Mouse (Mus musculus) ovary, adult 2 months (tissue): Measurements from ENCODE around the gene Gm49510. TPM values are rescaled to one million over a fixed set of nuclear protein-coding genes. Genes with fewer than 3 reads are reported as not detected.

Experiments used
- polyA plus RNA-seq: library from polyadenylated mRNA; depleted of rRNA; stranded (reverse); fragments of >200 nt; gene quantifications from 2 replicates; pipeline ENCODE4 v1.2.3, GENCODE M21; 2012; rRNA removed

The Gm49510 gene
- polyA plus RNA-seq, result 0.07 and 0.26 TPM in 2 replicates

GRCm38 (mm10) chr15:78899409-78899739, at the start of gene Gm49510:
Gm49510 (plus strand) TSS chr15:78899667.

DNA sequence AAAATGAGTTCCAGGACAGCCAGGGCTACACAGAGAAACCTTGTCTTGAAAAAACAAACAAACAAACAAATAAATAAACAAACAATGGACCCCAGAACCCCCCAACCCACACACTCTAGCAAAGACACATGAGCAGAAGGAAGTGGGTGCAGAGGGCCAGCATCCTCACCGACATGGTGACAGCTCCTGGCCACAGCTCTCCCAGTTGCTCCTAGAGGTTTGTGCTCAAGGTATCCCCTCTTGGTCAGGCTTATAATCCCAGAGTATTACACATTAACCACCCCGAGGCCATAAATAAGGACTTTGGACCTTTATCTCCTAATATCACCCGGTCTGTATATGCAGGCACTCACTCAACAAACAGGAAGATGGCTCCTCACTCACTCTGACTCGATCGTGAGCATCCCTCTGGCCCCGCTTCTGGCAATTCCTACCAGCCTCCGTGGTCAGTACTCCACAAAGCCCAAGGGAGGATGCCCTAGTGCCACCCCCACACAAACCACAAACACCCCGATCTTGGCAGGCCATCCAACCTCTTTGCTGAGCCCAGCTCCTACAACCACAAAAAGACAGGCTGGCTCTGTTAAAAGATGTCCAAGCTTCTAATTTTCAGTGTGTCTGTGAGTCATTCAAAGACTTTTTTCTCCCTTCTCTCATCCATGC, 44.0 kb upstream of the Gm49510 start, which contains the start of gene Lgals2:
Gene Lgals2, minus strand, starts transcription at position 227 of the 663 bp plus-strand sequence.

GRCm38 (mm10) chr15:78876991-78877809, 22.3 kb upstream of the Gm49510 start, which contains the start of gene Gga1:
Gga1 (plus strand) TSS chr15:78877190.

GRCm38 (mm10) chr15:78899740-78900584, 495 bp downstream of the Gm49510 start, which contains the start of gene Sh3bp1:
Sh3bp1 (plus strand) TSS chr15:78899768.

GRCm38 (mm10) chr15:78913632-78914090, 14.2 kb downstream of the Gm49510 start, which contains the start of gene Pdxp:
Pdxp (plus strand) TSS chr15:78913919.

GRCm38 (mm10) chr15:78926021-78926919, 26.8 kb downstream of the Gm49510 start, which contains the start of gene Lgals1:
Lgals1 (plus strand) TSS chr15:78926725.

GRCm38 (mm10) chr15:78934784-78935320, 35.4 kb downstream of the Gm49510 start, which contains the start of gene Nol12:
Nol12 (plus strand) TSS chr15:78934933.

GRCm38 (mm10) chr15:78947657-78948056, 48.2 kb downstream of the Gm49510 start, which contains the start of gene Triobp:
Triobp (plus strand) TSS chr15:78947724.

Other genes starting within 250 kb of the Gm49510 start
- 0.58 and 0.59 TPM in 2 replicates for gene Elfn2, start 180.9 kb upstream of the Gm49510 start, polyA plus RNA-seq
- gene Mfng, start 126.2 kb upstream of the Gm49510 start, polyA plus RNA-seq, result 27.2 and 31.3 TPM in 2 replicates
- gene Card10, start 96.6 kb upstream of the Gm49510 start, polyA plus RNA-seq, result 36.1 and 41.4 TPM in 2 replicates
- 87.7 and 89.8 TPM in 2 replicates for gene Cdc42ep1, start 57.0 kb upstream of the Gm49510 start, polyA plus RNA-seq
- 8.4 and 10.5 TPM in 2 replicates for gene Lgals2, start 44.1 kb upstream of the Gm49510 start, polyA plus RNA-seq
- 103 and 120 TPM in 2 replicates for gene Gga1, start 22.5 kb upstream of the Gm49510 start, polyA plus RNA-seq
- gene Sh3bp1, start 101 bp downstream of the Gm49510 start, polyA plus RNA-seq, result 93.4 and 135 TPM in 2 replicates
- gene Pdxp, start 14.3 kb downstream of the Gm49510 start, polyA plus RNA-seq, result 22.4 and 31.3 TPM in 2 replicates
- 549 and 769 TPM in 2 replicates for gene Lgals1, start 27.1 kb downstream of the Gm49510 start, polyA plus RNA-seq
- 27.1 and 31.5 TPM in 2 replicates for gene Nol12, start 35.3 kb downstream of the Gm49510 start, polyA plus RNA-seq
- 107 and 117 TPM in 2 replicates for gene Triobp, start 48.1 kb downstream of the Gm49510 start, polyA plus RNA-seq
- gene H1f0, start 128.8 kb downstream of the Gm49510 start, polyA plus RNA-seq, result 134 and 223 TPM in 2 replicates
- gene Galr3, start 142.2 kb downstream of the Gm49510 start, polyA plus RNA-seq, result 2.7 and 3.4 TPM in 2 replicates
- gene Ankrd54, start 163.2 kb downstream of the Gm49510 start, polyA plus RNA-seq, result 95.6 and 99.9 TPM in 2 replicates
- 207 and 263 TPM in 2 replicates for gene Eif3l, start 175.5 kb downstream of the Gm49510 start, polyA plus RNA-seq
- 46.7 and 50.8 TPM in 2 replicates for gene Micall1, start 209.2 kb downstream of the Gm49510 start, polyA plus RNA-seq
- gene Polr2f, start 241.3 kb downstream of the Gm49510 start, polyA plus RNA-seq, result 46.6 and 52.7 TPM in 2 replicates
- 14.3 and 22.3 TPM in 2 replicates for gene 1700088E04Rik, start 241.6 kb downstream of the Gm49510 start, polyA plus RNA-seq